Mouse (Mus musculus) adrenal gland, postnatal 36 days (tissue): Measurements from ENCODE around the gene Gnb1l. TPM values are rescaled to one million over a fixed set of nuclear protein-coding genes. Genes with fewer than 3 reads are reported as not detected.

Experiments used
- DNase-seq, 2 experiments: peaks; one replicate each; pipeline ENCODE4 v3.0.0; 2021; ENCODE audit warnings: mixed read lengths in 1 of 2
- long read RNA-seq, 2 experiments: library from polyadenylated mRNA; stranded (forward); transcript quantifications; one replicate each; pipeline ENCODE4 v2.0.0; 2021; ENCODE audit warnings: borderline sequencing depth in 2 of 2
- total RNA-seq, 2 experiments: library from RNA; stranded (reverse); gene quantifications; 2 replicates each; pipeline ENCODE4 v1.2.3; 2021

The Gnb1l gene
- 1 to 10 TPM; 4.9 to 5.9 TPM for total RNA-seq
- long read RNA-seq, experiment 1, transcript Gnb1l-202 (8 exons, 3,549 nt), result major isoform, 8 of 17 reads
- long read RNA-seq, experiment 1, partial matches to known transcripts, result 2 of 17 reads
- long read RNA-seq, experiment 1, other reads (novel, unspliced or antisense), result 2 of 17 reads
- long read RNA-seq, experiment 2, partial matches to known transcripts, result 0 of 7 reads
- long read RNA-seq, experiment 2, other reads (novel, unspliced or antisense), result 4 of 7 reads

DNA sequence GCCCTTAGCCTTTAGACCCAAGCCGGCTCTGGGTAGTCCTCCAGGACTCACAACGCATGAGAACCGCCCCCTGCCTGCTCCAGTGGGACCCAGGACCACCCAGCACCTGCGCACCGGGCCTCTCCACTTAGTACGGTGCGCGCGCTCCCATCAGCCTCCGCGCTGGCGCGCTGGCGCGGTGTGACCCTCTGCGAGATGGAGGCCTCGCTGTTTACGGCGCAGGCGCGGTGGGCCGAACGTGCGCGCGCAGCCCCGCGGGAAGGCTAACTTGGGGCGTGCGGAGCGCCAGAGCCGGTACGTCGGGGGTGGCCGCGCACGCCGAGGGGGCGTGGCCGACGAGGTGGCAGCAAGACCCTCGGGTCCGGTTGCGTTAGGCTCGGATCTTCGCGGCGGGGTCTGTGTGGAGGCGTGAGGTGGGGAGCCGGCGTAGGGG, at the start of gene Gnb1l, which contains the start of gene Rtl10:
Gene Gnb1l (plus strand): TSS at position 156 of the 433 bp plus-strand sequence.
Gene Rtl10 (plus strand): TSS at position 344 of the 433 bp plus-strand sequence.
- DNase-seq, result peak; percentile 98

DNA sequence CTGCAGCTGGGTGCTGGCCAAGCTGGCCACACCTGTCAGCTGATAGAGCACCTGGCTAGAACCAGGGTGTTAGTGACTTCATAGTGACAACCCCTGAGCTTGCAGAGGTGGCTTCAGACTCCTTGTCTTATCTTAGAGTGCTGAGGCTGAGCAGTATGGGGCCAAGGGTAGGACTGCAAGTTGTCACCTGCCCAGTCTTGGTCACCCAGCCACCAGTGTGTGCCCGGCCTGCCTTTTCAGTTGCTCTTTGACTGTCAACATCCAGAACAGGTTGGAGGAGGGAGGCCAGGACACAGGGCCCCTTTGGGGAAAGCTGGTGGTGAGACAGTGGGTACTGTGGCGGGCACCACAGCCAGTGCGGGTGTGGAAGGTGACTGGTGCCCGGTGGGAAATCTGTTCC, 49.5 kb upstream of the Gnb1l start:
- DNase-seq, result no peak

DNA sequence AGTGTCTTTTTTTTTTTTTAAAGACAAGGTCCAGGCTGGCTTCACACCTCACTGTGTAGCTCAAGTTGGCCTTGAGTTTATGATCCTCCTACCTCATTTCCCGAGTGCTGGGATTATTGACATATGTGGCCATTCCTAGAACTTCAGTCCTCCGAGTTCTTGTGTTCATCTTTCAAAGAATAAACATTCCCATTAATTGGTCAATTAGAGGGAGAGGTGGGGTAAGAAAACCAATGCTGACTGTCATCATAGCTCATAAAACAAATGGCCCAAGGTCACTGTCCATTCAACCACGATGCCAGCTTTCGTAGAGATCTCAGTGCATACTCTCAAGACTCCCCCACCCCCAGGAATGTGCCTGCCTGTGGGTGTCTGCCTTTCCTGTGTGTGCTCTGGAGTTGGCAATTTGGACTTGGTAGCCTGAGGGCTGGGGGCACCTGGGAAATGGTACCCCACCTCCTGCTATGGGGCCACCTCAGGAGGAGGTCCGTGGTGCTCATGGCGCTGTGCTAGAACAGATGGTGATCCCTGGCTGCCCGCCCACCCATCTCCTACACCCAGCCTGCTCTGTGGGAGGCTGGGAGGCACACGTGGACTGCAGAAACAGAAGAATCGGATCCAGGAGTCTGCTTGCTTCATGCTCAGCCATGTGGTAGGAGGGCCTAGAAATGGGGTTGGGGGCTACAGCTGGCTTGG, 46.9 kb upstream of the Gnb1l start:
- DNase-seq, result peak; percentile 39 to 66

DNA sequence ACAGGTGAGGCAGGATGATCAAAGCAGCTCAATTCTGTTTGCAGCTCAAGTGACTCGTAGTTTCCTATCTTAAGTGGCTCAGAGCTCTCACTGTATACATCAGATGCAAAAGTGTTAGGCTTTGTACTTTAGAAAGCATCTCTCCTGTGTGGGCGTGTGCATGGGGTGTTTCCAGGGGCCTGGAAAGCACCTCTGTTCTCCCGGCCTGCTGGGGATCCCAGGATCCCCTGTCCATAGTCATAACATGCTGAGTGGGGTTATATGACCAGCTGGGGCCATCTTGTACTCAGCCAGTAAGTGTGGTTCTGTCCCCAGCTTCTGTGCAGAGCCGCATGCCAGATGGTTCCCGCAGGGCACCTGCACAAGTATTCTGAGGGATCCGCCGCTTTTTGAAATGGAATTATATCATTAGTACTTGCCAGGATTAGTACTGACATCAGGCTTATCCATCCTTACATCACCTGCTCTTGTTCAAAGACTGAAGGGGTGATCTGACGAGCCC, 46.1 kb upstream of the Gnb1l start:
- no peak for DNase-seq

DNA sequence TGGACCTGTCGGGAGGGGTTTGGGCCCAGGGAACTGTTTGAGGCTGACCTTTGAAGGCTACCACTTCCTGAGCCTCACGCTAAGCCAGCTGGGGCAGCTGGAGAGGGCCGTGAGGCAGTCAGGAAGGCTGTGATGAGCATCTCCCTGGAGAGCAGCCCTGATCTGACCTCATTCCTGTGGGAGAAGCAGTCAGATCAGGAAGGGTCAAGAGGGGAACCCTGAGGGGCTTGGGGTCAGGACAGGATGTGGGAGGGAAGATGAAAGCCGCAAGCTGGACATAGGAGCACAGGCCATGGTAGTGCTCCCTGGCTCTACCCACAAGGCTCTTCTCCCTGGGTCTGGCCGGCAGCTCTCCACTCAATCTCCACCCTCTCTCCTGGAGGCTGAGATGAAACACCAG, 44.7 kb upstream of the Gnb1l start:
- DNase-seq, result peak in 1 of 2 experiments; percentile 14

DNA sequence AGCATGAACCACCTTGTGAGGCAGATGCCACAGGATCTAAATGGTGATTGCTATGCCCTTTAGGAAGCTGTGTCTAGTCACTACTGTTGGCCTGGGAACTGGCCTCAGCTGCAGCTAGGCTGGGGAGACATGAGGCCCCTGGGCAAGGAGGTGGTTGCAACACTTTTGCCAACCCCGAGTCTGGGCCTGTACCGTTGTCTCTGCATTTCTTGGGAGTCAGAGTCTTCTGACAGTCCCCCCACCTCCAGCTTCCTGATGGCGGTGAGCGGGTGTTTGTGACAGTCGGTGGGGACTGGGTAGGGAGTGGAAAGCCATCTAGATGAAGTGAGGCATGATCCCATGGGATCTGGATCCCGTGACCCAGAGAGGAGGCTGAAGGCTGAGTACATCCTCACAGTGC, 43.1 kb upstream of the Gnb1l start:
- no peak for DNase-seq

DNA sequence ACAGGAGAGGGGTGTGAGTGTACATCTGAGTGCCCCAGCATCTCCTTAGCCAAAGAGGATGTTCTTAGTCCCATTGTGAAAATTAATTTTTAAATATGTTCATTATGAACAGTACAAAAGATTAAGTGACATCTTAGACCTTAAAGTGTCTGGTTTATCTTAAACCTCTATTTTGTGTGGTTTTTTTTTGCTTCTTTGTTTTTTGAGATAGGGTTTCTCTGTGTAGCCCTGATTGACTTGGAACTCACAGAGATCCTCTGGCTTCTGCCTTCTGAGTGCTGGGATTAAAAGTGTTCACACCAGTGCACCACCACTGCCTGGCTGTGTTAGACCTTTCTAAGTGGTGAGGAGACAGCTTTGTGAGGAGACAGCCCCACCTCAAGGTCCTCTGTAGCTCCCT, 39.9 kb upstream of the Gnb1l start:
- DNase-seq, result no peak

DNA sequence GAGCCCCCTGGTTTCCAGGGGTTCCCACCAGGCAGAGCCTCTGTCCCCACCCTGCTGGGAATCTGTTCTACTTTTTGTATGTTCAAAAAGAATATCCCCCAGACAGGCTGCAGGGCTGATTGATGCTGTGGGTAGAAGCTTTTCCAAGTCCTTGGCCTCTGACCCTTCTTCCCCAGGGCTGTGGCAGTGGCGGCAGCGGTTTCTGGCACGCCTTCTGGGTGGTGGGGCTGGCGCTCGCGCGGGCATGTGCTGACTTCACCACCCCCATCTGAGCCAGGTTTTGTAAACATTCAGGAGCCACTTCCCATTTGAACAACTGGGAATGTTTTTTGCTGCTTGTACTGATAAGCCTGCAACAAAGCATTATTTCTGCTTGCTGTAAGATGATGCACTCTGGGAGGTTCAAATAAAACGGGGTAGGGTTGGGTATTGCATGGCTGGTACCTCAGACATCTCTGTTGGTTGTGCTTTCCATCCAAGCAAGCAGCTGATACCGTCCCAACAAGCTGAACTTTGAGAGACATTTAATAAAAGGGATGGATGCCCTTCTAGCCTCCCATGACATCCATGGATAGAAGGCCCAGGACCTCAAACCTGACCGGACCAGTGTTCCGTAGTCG, 39.1 kb upstream of the Gnb1l start:
- DNase-seq, result peak; percentile 51 to 56

DNA sequence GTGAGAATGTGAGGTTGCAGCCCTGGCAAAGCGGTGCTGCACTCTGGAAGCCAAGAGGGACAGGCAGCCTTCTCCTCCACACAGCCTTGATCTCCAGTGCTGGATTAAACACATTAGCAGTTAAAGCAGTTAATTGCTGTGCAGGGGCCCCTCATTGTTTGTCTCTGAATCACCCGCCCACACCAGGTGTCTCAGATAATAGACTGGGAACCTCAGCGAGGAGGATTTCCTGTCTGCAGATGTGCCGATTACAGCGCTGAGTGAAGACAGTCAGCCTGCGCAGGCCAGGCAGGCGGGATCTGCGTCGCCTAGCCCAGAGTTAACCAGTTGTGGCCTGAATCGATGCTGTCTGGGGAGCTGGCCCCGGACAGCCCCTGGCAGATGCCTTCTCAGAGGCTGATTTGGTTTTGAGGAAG, 38.5 kb upstream of the Gnb1l start:
- peak; percentile 18 to 20 for DNase-seq

DNA sequence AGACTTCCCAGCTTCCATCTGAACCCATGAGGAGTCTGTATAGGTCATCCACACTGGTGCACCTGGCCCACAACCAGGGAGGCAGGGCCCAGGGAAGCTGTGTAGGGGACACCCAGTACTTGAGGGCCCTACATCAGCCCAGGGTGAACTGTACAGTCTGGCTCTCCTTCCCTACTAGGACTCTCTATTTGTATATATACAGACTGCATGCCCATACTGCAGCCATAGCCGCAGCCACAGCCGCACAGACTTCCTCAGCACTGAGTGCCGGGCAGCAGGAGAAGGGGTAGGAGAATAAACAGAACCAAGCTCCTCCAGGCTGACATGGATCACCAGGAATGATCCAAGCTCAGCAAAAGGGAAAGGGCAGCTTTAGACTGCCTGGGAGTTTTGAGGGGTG, 37.7 kb upstream of the Gnb1l start:
- no peak for DNase-seq

DNA sequence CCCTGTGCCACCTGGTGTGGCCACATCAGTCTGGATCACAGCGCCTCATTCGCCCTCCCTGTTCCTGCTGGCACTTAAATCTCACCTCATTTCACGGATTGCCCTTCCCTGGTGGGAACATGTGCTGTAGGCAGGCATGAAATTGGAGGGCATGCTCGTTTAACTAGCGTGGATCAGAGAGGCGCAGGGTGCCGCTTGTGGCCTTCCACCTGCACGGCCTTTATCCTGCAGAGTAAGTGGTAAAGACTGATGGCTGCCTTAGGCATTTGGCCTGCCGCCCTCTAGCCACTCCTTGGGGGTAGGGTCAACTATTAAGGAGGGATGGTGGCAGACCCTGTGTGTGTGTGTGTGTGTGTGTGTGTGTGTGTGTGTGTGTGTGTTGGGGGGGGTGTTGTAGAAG, 36.5 kb upstream of the Gnb1l start:
- no peak for DNase-seq

DNA sequence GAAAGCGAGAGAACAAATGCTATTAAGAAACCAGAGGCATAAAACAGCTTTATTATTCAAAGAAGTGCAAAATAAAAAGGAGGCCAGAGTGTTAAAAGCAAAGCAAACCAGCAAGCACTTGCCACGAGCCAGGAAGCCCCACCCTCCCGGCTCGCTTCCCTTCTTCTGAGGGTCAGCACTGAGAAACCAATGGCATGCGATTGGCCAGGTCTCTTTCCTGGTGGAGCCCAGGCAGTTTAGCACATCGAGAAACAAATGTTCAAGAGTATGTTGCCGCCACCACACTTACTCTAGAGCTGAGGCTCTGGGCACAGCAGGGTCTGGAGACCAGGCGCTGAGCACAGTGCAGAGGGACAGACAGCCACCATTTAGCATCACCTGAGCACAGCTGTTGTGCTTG, 35.9 kb upstream of the Gnb1l start:
- no peak for DNase-seq

DNA sequence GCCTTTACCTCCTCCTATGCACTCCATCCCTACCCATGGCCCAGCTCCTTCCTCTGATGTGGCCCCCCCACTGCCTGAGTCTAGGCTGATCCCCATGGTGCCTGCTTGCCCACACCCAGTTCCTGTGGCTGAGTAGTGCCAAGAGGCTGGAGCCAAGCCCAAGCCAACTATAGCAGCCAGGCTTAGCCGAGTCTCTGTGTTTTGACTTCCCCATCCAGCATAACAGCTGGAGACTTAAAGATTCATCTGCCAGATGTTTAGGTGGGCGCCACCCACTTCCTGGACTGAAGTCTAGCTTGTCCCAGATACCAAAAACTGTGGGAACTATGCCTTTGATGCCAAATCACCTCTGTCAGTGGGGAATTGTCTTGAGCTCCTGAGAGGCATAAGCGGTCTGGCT, 34.2 kb upstream of the Gnb1l start:
- DNase-seq, result no peak

DNA sequence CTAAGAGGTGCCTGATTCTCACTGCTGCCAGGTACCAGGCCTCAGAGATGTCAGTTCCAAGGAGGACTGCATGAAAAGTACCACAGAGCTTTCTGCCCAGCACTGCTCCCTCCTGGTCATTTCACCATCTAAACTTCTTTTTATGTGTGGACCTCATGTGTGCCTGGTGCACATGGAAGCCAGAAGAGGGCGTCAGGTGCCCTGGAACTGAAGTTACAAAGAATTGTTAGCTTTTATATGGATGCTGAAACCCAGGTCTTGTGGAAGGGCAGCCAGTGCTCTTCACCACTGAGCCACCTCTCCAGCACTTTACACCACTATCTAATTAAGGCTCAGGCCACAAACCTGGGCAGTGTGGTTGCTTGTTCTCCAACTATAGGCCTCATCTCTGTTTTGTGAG, 27.7 kb upstream of the Gnb1l start:
- no peak for DNase-seq

DNA sequence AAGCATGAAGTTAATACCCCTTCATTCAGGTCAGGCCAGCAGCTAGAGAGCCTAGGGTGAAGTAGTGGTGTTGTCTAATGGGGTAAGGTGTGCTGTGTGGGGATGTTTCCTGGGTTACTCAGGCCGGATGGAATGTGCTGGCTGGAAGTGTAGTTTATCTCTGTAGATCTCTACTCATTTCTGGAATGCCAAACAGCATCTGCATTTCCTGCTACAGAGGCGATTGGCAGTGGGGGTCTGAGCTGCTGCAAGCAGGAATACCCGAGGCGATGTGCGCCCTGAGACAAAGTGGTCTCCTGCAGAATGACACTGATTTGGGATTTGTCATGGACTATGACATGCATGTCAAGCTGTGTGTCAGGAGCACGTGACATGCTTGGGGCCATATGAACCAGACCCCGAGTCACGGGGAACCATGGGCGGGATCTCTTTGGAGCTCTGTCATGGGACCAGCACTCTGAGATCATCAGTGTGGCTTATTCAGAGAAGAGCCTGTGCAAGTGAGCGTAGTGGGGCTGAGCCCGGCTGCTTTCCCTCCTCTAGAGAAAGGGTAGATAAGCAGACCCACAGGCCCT, 27.0 kb upstream of the Gnb1l start:
- DNase-seq, result no peak

DNA sequence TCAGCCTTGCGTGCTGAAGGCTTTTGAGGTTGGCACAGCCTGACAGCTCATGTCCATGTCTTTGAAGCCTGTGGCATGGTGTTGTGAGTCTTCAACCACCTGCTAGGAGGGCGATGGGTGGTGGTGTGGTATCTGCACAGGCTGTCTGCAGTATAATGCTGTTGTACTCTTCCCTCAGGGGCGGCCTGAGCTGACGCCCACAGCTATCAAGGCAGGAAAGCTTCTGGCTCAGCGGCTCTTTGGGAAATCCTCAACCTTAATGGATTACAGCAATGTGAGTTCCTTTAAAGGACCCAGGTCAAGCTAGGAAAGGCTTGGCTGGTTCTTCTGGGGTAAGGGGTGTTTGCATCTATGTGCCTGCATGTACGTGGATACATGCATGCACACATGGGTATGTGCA, 26.5 kb upstream of the Gnb1l start:
- no peak for DNase-seq

DNA sequence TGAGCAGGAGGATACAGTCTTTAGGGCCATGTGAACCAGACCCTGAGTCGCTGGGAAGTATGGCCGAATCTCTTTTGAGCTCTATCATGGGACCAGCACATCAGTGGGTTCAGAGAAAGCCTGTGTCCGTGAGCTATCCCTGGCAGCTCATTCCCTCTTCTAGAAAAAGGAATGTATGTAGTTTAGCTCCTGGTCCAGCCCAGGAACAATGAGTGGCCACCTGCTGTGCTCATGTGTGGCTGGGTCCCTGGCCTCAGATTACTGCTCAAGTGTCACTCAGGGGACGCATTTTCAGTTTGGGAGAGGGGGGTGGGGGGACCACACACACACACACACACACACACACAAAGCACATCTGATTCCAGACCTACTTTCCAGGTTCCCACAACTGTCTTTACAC, 26.1 kb upstream of the Gnb1l start:
- no peak for DNase-seq

DNA sequence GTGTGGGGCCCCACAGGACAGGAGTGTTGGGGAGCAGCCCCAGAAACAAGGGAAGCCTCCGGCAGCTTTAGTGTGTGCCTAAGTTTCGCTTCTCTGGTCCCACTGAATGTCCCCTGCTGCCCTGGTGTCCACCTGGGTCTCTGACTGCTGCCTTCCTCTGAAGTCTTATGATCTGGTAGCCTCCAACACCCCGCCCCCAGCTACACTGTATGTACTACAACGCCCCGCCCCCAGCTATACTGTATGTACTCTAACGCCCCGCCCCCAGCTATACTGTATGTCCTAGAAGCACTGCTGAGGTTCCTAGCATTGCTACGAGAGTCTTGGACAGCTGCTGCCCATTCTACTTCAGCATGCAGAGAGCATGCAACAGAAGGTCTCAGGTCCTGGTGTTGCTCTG, 25.5 kb upstream of the Gnb1l start:
- no peak for DNase-seq

DNA sequence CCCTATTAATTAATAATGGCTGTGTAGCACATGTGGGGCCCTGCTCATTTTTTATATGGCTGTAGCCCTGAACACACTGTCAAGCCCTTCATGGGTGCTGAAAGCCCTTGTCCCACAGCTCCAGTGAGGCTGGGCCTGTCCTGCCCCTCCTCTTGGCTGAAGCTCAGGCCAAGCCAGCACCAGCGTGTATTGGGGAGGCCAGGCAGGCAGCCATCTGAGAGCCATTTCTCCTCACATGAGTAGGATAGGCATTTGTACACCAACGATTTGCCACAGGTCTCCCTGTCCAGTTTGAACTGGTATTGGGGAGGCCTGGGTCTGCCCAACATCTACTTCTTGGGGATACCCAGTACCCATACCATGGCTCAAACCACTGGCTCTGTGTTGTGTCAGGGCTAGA, 24.5 kb upstream of the Gnb1l start:
- DNase-seq, result no peak

DNA sequence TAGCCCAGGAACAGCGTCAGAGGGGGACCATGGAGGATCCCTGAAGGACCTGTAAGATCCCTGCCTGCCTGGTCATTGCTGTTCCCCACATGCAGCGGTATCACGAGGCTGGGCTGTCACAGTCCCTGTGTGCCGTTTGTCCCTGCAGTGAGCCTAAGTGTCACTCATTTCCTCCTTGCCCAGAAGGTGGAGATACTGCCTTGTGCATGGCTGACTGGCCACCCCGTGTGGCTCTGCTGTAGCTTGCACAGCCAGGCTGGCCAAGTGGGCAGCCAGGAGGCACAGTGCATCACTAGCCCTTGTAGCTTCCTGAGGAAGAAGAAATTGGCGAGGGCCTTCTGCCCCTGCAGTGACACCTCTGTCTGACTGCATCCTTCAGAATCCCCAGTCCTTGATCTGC, 20.5 kb upstream of the Gnb1l start:
- no peak for DNase-seq

DNA sequence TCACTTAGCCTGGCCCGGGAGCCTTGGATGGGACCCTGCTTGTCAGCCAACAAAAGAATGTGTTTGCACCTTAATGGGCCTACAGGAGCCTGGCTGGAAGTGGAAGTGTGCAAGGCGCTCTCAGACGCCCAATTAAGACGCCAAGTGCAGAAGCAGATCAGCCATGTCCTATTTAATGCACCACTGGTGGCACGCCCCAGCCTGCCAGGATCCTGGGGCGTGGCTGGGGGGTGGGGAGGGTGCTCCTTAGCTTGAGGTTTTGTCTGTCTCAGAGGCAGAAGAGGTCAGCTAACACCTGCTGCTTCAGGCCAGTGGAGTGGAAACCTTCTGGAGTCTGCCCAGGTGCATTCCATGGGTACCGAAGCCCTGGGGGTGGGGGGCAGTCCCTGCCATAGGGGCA, 18.8 kb upstream of the Gnb1l start:
- no peak for DNase-seq

DNA sequence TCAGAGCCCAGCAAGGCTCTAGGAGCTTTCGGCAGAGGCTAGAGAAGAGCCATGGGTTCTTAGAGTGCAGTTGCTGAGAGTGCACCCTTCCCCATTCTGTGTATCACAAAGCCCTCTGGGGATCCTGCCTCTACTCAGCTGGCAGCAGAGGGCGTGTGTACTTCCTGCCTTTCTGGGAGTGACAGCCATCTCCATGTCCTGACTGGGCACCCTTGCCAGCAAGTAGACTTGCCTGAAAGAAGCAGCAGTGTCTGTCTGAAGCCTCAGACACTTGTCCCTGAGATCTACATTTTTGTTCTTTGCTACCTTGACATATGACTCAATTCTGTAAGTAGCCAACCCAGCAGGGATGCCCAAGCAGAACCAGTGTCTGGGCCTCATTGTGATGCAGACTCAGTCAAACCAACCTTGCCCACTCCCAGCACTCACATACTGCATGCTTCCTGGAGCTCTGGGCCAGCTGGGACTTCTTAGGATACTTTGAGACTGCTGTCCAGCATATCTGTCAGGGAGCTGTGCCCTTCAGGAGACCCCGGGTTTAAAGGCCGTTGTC, 17.5 kb upstream of the Gnb1l start:
- DNase-seq, result peak; percentile 29 to 36

DNA sequence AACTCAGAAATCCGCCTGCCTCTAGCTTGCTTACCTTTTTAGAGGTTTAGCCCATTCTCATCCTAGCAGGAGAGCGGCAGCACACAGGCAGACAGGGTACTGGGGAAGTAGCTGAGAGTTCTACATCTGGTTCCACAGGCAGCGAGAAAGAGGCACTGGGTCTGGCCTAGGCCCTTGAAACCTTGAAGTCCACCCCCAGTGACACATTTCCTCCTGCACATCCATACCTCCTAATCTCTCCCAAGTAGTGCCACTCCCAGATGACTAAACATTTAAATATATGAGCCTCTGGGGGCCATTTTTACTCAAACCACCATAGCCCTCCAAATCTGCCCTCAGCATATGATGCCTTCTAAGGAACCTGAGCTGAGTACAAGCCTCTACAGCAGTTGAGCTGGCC, 16.1 kb upstream of the Gnb1l start:
- no peak for DNase-seq
